Mouse (Mus musculus) brain, embryonic 14.5 days (tissue): ENCODE results near the gene A230072I06Rik. TPM values are rescaled to one million over a fixed set of nuclear protein-coding genes. Genes with fewer than 3 reads are reported as not detected.
A peak's percentile ranks its signal among the peaks of the same experiment; 100 is the strongest.

ENCODE experiments used
- DNase-seq: peaks from one replicate; pipeline ENCODE4 v3.0.0-alpha.2; 2011; ENCODE audit warnings: low read depth
- CTCF ChIP-seq: fragments of 200-500 bp; IDR thresholded peaks from 2 replicates; pipeline ENCODE4 v1.5.1; 2012; ENCODE audit warnings: inconsistent platforms, mild to moderate bottlenecking, moderate library complexity, borderline replicate concordance; ENCODE audit not compliant: insufficient read depth, insufficient read length; ENCODE audit errors: extremely low read depth
- POLR2A ChIP-seq: fragments of 200-500 bp; IDR thresholded peaks from 2 replicates; pipeline ENCODE4 v1.6.1; 2012; ENCODE audit warnings: mild to moderate bottlenecking, inconsistent platforms, borderline replicate concordance; ENCODE audit not compliant: poor library complexity, insufficient read depth, insufficient read length, severe bottlenecking; ENCODE audit errors: extremely low read depth
- polyA plus RNA-seq: library from polyadenylated mRNA; depleted of rRNA; stranded (reverse); fragments of >200 nt; gene quantifications from 2 replicates; pipeline ENCODE4 v1.2.3, GENCODE M21; 2012; rRNA removed

A230072I06Rik gene
- 0.11 and 0.29 TPM in 2 replicates for polyA plus RNA-seq

DNA sequence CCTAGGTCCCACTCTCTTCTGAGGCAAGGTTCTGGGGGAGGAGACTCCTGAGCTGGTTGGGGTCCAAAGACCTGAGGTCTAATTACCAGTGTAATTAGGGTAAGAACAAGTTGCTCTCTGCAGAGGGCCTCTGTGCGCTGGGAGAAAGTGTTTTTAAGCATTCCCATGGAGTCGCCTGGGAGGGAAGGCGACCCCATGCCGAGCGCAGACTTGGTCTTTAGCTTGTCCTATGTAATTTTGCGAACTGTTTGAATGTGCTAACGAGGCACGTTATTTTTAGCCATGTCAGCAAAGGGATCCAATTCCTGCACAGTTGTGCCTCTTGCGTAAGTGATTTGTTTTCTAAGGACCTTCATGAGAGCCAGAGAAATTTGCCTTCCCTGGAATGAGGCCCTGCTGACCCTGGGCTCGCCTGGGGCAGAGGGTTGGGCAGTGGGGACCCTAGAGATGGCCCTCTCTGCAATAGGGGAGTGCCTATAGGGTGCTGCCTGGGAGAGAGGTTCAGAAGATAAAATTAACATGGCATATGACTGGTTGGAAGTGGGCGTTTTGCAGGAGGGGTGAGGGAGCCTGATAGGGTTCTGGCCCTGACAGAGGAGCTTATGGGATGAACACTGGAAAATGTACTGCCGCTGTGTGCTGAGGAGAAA, at the start of gene A230072I06Rik:
A230072I06Rik (plus strand) TSS at position 157 of the 650 bp plus-strand sequence.
- peak; percentile 91 for DNase-seq
- TF ChIP-seq POLR2A (no peak), CTCF (no peak)

DNA sequence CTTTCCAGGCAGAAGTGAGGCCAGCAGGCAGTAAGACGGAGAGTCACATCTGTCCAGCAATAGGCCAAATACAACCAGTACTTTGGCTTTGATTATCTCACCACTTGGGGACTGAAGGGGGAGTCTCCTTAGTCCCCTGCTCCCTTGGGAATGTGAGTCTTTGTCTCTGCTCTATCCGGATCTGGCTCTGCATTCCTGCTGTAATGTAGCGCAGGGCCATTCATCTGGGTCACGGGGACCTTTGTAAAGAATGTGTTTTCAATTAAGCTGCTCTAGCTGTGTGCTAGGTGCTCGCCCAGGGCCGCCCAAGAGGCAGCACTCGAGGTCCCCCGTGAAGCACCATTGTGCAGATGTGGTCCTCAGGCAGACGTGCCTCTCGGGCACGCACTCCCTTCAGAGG, 44.6 kb upstream of the A230072I06Rik start:
- TF ChIP-seq CTCF (no peak), POLR2A (no peak)
- peak; percentile 69 for DNase-seq

GRCm38 (mm10) chr8:12238775-12239174, 39.8 kb upstream of the A230072I06Rik start:
- DNase-seq: peak; percentile 65
- TF ChIP-seq POLR2A: no peak
- TF ChIP-seq CTCF: no peak

DNA sequence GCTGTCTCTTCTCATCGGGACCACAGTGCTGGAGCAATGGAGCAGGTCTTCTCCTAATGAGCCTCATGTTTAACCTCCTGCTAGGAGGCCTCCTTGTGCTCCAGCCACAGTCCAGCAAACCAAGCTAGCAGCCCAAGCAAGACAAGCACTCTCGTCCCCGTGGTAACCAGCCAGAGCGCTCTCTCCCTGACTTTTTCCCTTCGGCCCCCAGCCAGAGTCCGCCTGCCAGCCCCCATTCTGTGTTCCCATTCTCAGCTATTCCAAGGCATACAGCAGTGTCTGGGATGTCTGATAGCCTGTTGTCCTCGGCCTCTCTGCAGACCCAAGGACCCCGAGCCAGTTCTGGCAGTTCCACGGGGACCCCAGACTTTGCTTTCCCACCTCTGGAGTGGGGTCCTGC, 38.5 kb upstream of the A230072I06Rik start:
- no peak for DNase-seq
- no peak for TF ChIP-seq CTCF
- no peak for TF ChIP-seq POLR2A

DNA sequence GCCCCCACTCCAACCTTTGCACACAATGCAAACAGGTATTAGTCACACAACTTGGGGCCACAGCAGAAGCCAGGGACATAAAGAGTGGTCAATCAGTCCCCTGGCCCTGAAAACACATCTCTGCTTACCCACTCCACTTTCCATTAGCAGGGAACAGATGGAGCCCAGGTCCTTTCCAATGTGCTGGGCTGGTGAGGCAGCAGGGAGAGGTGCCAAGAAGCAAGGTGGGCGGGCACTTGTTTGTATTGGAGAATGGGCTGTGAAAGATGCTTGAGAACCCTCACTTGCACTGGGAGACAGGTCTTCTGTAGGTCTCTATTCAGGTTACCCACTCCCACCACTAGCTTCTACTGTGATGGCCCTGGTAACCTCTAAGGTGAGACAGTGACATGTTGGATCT, 34.9 kb upstream of the A230072I06Rik start:
- DNase-seq: peak; percentile 48
- TF ChIP-seq POLR2A (no peak), CTCF (no peak)

GRCm38 (mm10) chr8:12259890-12260289, 18.7 kb upstream of the A230072I06Rik start:
- no peak for DNase-seq
- TF ChIP-seq POLR2A: no peak

- peak; percentile 37 for DNase-seq
- no peak for TF ChIP-seq CTCF
- no peak for TF ChIP-seq POLR2A
Observed at GRCm38 (mm10) chr8:12260476-12261029, 18.1 kb upstream of the A230072I06Rik start.

DNA sequence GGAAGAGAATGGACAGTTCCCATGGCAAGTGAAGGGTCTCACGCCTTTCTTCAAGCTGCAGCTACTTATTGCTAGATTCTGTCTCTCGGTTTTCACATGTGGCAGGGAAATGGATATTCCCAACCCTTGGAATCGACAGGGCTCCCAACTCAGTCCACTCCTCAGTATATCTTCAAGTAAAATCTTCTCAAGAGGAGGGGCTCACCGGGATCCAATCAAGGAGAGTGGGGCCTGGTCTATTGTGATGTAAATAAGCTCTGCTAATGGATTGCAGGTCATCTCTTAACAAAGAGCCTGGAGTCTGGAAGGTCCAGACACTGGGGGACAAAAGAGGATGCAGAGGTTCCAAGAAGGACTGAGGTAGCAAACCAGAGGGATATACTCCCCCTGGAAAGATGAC, 17.1 kb upstream of the A230072I06Rik start:
- TF ChIP-seq POLR2A (no peak), CTCF (no peak)
- peak; percentile 26 for DNase-seq

DNA sequence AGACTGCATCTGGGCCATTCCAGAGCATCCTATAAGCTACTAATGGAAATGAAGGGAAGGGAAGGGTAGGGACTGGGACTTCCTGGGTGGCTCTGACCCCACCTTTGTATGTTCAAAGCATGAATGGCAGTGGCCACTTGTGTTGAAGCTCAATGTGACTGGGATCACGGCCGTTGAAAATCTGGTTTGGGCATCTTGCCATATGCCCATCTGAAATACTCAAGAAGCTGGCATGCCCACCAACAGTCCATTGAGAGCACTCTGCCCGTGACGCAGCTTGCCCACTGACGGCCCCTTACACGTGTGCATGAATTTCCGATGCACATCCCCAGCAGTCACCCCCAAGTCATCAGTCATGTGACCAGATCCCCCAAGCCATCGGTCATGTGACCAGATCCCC, 13.6 kb upstream of the A230072I06Rik start:
- no peak for TF ChIP-seq CTCF
- TF ChIP-seq POLR2A: no peak
- peak; percentile 18 for DNase-seq

DNA sequence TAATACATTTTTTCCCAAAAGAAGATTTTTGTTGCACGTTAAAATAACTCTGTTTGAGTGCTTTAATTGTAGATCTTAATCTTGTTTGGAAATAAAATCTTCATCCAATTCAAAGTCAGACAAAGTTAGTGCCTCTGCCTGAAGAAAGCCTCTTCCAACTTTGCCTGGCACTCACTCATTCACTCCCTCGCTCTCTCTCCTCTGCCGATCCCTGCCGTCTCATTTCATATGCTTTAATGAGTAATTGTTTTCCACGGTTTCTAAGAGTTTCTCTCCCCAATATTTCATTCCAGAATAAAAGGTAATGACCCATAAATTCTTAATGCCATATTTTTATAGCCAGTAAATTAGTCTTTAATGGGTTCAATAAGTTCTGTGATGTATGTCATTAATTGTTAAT, 10.8 kb upstream of the A230072I06Rik start:
- DNase-seq: peak; percentile 38
- no peak for TF ChIP-seq CTCF
- TF ChIP-seq POLR2A: no peak

DNA sequence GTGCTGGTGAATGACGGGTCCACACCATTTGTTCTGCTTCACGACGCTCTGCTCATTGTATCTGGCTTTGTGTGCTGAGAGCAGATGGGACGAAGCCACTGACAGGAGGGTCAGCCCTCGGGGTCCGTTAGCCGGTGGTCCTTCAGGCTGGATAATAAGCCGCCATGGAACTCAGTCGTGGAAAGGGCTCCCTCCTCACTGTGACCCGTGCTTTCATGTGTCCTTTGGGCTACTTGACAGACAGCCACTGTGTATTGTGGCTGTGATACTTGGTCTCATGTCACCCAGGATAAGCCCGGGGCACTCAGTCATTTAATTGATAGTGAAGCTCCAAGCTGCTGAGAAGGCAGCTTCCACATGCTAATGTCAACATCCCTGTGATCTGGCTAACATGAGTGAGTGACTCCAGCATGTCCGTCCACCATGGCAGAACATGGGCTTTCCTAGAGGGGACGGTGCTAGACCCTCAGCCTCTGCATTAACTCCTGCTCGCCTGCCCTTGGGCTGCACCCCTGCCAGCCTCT, 10.3 kb upstream of the A230072I06Rik start:
- no peak for TF ChIP-seq POLR2A
- TF ChIP-seq CTCF: no peak
- DNase-seq: peak; percentile 53
